Mouse (Mus musculus): ENCODE data around the gene Emg1. TPM values are rescaled to one million over a fixed set of nuclear protein-coding genes. Genes with fewer than 3 reads are reported as not detected.

Gene Emg1
- polyA plus RNA-seq, 1 experiment from 2014 or later: 201 TPM

- Histone ChIP-seq H3K9me3 (no peaks in the 10 kb centered on the region), H3K4me3 (peak within 1 kb of the TSS; percentile 74; the same call in 1 of the 2 replicates), H3K27ac (peak within 1 kb of the TSS; percentile 99; the same call in 1 of the 2 replicates), H3K4me2 (replicated peaks) (peak within 1 kb of the TSS; percentile 71), H3K4me1 (peaks cover 28% of the 10 kb centered on the region), H3K9ac (peak within 1 kb of the TSS; percentile 35; the same call in 1 of the 2 replicates), H3K36me3 (peaks cover 23% of the 10 kb centered on the region), H3K27me3 (no peaks in the 10 kb centered on the region)
- 28% methylated on average over 15 of the region's 15 CpGs for WGBS
- no peak for ATAC-seq (ENCODE audit: low FRiP score, low read depth)
Observed at GRCm38 (mm10) chr6:124738511-124739023, 26.6 kb upstream of the Emg1 start, which contains the start of gene Ptpn6. Ptpn6 (minus strand) TSS chr6:124738714.

- no peak overlapping the region for H3K9ac ChIP-seq
- no peak overlapping the region for H3K27ac ChIP-seq
- H3K4me1 ChIP-seq: peaks cover 30% of the 10 kb centered on the region
- H3K9me3 ChIP-seq: no peaks in the 10 kb centered on the region
- no peak overlapping the region for H3K4me2 ChIP-seq (replicated peaks)
- no peak overlapping the region for H3K4me3 ChIP-seq
- WGBS: 93% methylated on average over 11 of the region's 11 CpGs
- no peak for ATAC-seq (ENCODE audit: low FRiP score, low read depth)
- H3K36me3 ChIP-seq: peaks cover 11% of the 10 kb centered on the region; the same call in 1 of the 2 replicates
- H3K27me3 ChIP-seq: no peaks in the 10 kb centered on the region
Observed at GRCm38 (mm10) chr6:124737040-124737439, 25.1 kb upstream of the Emg1 start.

- no peaks in the 10 kb centered on the region for H3K27me3 ChIP-seq
- no peak for ATAC-seq (ENCODE audit: low FRiP score, low read depth)
- H3K36me3 ChIP-seq: peaks cover 8% of the 10 kb centered on the region; the same call in 1 of the 2 replicates
- no peak overlapping the region for H3K27ac ChIP-seq
- WGBS: 88% methylated on average over 3 of the region's 3 CpGs
- no peaks in the 10 kb centered on the region for H3K9me3 ChIP-seq
- H3K4me3 ChIP-seq: no peak overlapping the region
- H3K4me1 ChIP-seq: peaks cover 16% of the 10 kb centered on the region
- no peak overlapping the region for H3K4me2 ChIP-seq (replicated peaks)
- no peak overlapping the region for H3K9ac ChIP-seq
Observed at GRCm38 (mm10) chr6:124734417-124734816, 22.4 kb upstream of the Emg1 start.

GRCm38 (mm10) chr6:124732476-124733370, 20.7 kb upstream of the Emg1 start:
- H3K9me3 ChIP-seq: no peaks in the 10 kb centered on the region
- H3K4me1 ChIP-seq: peaks cover 6% of the 10 kb centered on the region
- H3K27me3 ChIP-seq: no peaks in the 10 kb centered on the region
- H3K27ac ChIP-seq: no peak overlapping the region
- H3K9ac ChIP-seq: peak overlapping the region; percentile 5; the same call in 1 of the 2 replicates
- H3K4me2 ChIP-seq (replicated peaks): no peak overlapping the region
- H3K36me3 ChIP-seq: no peaks in the 10 kb centered on the region
- WGBS: 55% methylated on average over 19 of the region's 19 CpGs
- H3K4me3 ChIP-seq: no peak overlapping the region
- ATAC-seq (ENCODE audit: low FRiP score, low read depth): no peak

GRCm38 (mm10) chr6:124731038-124731437, 19.1 kb upstream of the Emg1 start:
- no peak for ATAC-seq (ENCODE audit: low FRiP score, low read depth)
- Histone ChIP-seq H3K9me3 (no peaks in the 10 kb centered on the region), H3K4me2 (replicated peaks) (no peak overlapping the region), H3K27ac (no peak overlapping the region), H3K9ac (no peak overlapping the region), H3K4me1 (peaks cover 6% of the 10 kb centered on the region), H3K36me3 (no peaks in the 10 kb centered on the region), H3K4me3 (no peak overlapping the region), H3K27me3 (no peaks in the 10 kb centered on the region)
- 80% methylated on average over 7 of the region's 7 CpGs for WGBS

- 81% methylated on average over 8 of the region's 8 CpGs for WGBS
- H3K4me1 ChIP-seq: peaks cover 6% of the 10 kb centered on the region
Observed at GRCm38 (mm10) chr6:124729850-124730705, 18.1 kb upstream of the Emg1 start.

GRCm38 (mm10) chr6:124728621-124729020, 16.6 kb upstream of the Emg1 start:
- no peaks in the 10 kb centered on the region for H3K9me3 ChIP-seq
- no peak overlapping the region for H3K4me2 ChIP-seq (replicated peaks)
- no peak overlapping the region for H3K27ac ChIP-seq
- no peaks in the 10 kb centered on the region for H3K27me3 ChIP-seq
- no peak overlapping the region for H3K4me3 ChIP-seq
- WGBS: 84% methylated on average over 10 of the region's 10 CpGs
- H3K4me1 ChIP-seq: peaks cover 6% of the 10 kb centered on the region
- H3K9ac ChIP-seq: no peak overlapping the region
- ATAC-seq (ENCODE audit: low FRiP score, low read depth): no peak
- no peaks in the 10 kb centered on the region for H3K36me3 ChIP-seq

More at GRCm38 (mm10) chr6:124729850-124730705, 18.1 kb upstream of the Emg1 start:
- no peak for ATAC-seq (ENCODE audit: low FRiP score, low read depth)
- Histone ChIP-seq H3K4me2 (replicated peaks) (no peak overlapping the region), H3K27ac (no peak overlapping the region), H3K36me3 (no peaks in the 10 kb centered on the region), H3K27me3 (no peaks in the 10 kb centered on the region), H3K9ac (no peak overlapping the region), H3K9me3 (no peaks in the 10 kb centered on the region), H3K4me3 (no peak overlapping the region)

- no peaks in the 10 kb centered on the region for H3K4me1 ChIP-seq
- no peak overlapping the region for H3K9ac ChIP-seq
- H3K27me3 ChIP-seq: no peaks in the 10 kb centered on the region
- no peak overlapping the region for H3K27ac ChIP-seq
- H3K9me3 ChIP-seq: no peaks in the 10 kb centered on the region
- no peak overlapping the region for H3K4me3 ChIP-seq
- H3K36me3 ChIP-seq: no peaks in the 10 kb centered on the region
- ATAC-seq (ENCODE audit: low FRiP score, low read depth): no peak
- 87% methylated on average over 10 of the region's 10 CpGs for whole genome bisulfite sequencing
- no peak overlapping the region for H3K4me2 ChIP-seq (replicated peaks)
Observed at GRCm38 (mm10) chr6:124724472-124724871, 12.5 kb upstream of the Emg1 start.

GRCm38 (mm10) chr6:124723541-124723940, 11.6 kb upstream of the Emg1 start:
- no peaks in the 10 kb centered on the region for H3K27me3 ChIP-seq
- WGBS: 73% methylated on average over 8 of the region's 8 CpGs

GRCm38 (mm10) chr6:124722876-124723473, 11.0 kb upstream of the Emg1 start:
- Histone ChIP-seq H3K36me3 (0 out of 2 replicates have a peak, but pooled peaks cover under 1% of the 10 kb centered on the region), H3K4me1 (no peaks in the 10 kb centered on the region), H3K9me3 (no peaks in the 10 kb centered on the region), H3K27me3 (no peaks in the 10 kb centered on the region), H3K9ac (no peak overlapping the region), H3K4me3 (no peak overlapping the region), H3K27ac (no peak overlapping the region), H3K4me2 (replicated peaks) (no peak overlapping the region)
- WGBS: 86% methylated on average over 6 of the region's 6 CpGs
- ATAC-seq (ENCODE audit: low FRiP score, low read depth): no peak

More at GRCm38 (mm10) chr6:124723541-124723940, 11.6 kb upstream of the Emg1 start:
- no peak overlapping the region for H3K9ac ChIP-seq
- H3K4me1 ChIP-seq: no peaks in the 10 kb centered on the region
- ATAC-seq (ENCODE audit: low FRiP score, low read depth): no peak
- H3K36me3 ChIP-seq: no peaks in the 10 kb centered on the region
- H3K4me3 ChIP-seq: no peak overlapping the region
- H3K4me2 ChIP-seq (replicated peaks): no peak overlapping the region
- H3K27ac ChIP-seq: no peak overlapping the region
- no peaks in the 10 kb centered on the region for H3K9me3 ChIP-seq

GRCm38 (mm10) chr6:124720904-124721303, 8.9 kb upstream of the Emg1 start:
- Histone ChIP-seq H3K9ac (no peak overlapping the region), H3K4me3 (no peak overlapping the region), H3K4me1 (no peaks in the 10 kb centered on the region), H3K9me3 (no peaks in the 10 kb centered on the region), H3K4me2 (replicated peaks) (no peak overlapping the region), H3K36me3 (peaks cover 21% of the 10 kb centered on the region), H3K27ac (no peak overlapping the region), H3K27me3 (no peaks in the 10 kb centered on the region)
- ATAC-seq (ENCODE audit: low FRiP score, low read depth): no peak
- WGBS: 79% methylated on average over 11 of the region's 11 CpGs

All from limb, embryonic 13.5 days (tissue).